Mouse (Mus musculus): ENCODE data around the gene Snrnp27.

The Snrnp27 gene

DNA sequence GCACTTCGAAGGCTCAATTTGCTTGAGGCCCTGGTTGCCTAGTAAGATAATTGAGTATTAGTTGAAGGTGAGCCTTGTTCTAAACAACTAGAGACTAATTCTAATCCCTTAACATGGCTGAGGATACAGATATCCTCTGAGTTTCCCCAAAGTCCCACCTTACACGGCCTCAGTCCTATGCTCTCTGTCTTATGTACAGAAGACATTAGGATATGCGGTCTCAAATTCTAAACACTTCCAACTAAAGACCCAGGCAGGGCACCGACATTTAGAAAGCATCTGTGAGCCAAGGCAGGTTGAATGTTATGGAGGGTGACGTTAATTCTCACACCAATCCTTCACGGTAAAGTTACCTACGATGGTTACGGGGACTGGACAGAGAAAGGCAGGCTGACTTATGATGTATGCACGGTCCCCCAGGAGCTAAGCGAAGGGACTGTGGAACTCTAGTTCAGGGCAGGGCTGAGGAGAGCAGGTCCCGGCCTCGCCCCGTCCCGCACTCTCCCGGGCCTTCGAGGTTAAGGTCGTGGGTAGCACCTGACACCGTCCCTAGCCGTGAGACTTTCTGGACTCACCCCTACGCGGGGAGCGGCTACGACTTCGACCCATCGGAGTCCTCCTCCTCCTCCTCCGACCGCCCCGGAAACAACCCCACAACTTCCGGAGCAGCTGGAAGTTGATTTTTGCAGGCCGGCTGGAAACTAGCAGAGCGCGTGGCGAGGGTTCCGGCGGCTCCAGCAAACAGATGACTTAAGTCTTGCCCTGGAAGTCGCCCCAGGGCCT is at the start of gene Snrnp27:
Snrnp27 (minus strand) TSS at position 651 of the 783 bp plus-strand sequence.
- in situ Hi-C loops (cut with MboI, MseI) = no loop called here

DNA sequence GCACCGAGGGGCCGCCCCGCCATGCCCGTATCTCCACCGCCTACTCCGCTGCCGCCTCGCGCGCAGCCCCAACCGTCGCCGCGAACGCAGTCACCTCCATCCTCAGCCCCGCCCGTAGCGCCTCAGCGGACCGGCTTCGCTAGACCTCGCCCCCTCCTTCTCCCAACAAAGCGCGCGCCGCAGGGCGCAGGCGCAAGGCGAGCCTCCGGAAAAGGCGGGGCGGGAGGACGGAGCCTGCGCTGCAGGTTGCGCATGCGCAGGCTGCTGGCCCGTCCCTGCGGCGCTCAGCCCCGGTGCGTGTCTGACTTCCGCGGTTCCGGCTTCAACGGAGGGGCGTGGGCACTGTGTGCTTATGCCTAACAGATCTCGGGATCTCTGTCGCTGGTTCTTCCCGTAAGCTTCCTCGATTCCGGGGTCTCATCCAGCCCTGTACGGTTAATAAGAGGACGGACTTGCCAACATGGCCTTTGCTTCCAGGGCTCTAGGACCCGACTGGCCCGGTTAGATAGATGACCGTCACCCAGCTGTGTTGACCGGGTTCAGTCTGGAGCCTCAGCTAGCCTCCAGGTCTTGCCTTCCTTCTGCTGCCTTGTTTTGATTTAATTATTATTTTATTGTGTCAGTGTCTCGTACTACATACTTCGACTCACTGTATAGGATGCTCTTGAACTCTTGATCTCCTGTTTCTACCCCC is 49.0 kb upstream of the Snrnp27 start, which contains the start of gene Gmcl1:
Gmcl1 (minus strand) TSS at position 201 of the 694 bp plus-strand sequence.
- in situ Hi-C loops (cut with MboI, MseI) = no loop called here

DNA sequence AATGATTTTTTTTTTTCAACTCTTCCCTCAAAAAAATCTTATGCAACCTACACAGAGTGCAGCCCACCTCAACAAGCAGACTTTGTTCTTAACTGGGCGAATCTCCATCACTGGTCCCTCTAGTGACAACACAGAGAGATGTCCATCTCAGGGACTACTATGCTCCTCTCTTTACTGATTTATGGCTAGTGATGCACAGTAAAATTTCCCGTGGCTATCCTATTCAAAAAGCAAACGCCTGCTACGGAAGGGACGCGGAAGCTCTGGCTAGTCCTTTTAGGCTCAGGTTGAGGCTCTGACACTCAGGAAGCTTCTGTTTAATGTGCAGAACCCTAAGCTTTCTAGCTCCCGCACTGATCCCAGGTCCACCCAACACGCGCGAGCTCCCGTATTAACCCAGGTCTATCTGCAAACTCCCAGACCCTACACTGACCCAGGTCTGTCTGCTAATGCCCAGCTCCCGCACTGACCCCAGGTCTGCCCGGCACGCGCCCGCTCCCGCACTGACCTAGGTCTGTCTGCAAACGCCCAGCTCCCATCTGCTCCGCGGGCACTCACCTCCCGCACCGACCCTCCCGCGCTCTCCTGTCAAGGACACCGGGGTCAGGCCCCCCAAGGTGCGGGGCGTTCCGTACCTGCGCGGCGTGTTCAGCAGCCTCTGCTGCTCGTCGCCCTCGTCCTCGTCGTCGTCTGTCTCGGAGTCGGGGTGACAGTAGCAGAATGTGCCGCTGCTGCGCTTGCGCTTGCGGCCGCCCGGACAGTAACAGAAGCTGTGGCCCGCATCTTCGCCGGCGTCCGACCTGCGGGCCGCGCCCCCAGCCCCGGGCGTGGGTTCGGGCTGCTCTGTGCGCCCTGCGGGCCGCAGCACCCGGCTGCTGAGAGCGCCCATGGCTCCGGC is 48.2 kb upstream of the Snrnp27 start:
- in situ Hi-C loops (cut with MboI, MseI) = no loop called here

GRCm38 (mm10) chr6:86728711-86729110 is 44.4 kb upstream of the Snrnp27 start:
- in situ Hi-C loops (cut with MboI, MseI) = no loop called here

GRCm38 (mm10) chr6:86721977-86722376 is 37.7 kb upstream of the Snrnp27 start:
- in situ Hi-C loops (cut with MboI, MseI) = no loop called here

DNA sequence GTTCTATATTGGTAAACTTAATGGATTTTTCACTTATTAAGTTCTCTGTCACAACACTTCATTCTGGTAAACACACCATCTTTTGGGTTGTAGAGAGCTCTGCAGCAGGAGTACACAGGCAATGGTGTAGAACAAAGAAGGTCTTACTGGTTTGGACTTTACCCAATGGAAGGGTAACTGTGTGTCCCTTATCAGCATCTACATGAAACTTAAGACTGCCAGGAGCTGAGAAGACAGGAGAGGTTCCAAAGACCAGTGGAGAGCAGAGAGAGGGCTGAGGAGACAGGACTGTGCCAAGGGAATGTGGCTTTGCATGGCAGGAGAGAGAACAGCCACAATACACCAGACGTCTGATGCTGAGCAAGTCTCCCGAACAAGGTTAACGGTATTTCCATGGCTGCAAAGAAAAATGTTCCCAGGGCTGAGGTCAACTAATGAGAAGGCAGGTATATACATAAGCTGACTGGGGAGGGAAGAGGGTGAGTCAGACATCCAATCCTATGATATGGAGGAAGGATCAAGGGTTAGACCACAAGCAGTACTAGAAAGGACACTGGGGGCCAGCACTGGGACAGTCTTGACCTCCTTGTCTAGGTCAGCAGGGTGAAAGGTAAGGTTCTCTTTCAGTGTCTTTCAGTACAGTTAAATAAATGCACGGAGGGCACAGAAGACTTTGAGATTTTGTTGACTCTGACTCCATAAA is 23.9 kb upstream of the Snrnp27 start:
- in situ Hi-C loops (cut with MboI, MseI) = no loop called here

DNA sequence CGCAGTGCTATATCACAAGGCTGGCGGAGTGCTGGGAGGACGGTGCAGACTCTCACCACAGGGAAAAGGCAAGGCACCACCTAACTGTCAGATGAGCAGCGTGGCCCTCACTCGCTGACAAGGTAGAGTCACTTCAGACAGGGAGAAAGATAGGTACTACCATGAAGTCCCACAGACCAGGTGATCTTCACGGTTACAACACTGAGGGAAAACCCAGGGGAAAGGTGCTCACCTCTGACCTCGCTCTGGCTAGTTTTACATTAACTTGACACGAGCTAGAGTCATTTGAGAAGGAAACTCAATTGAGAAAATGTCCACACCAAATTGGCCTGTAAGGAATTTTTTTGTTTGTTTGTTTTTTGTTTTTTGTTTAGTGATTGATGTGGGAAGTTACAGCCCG is 18.3 kb upstream of the Snrnp27 start:
- in situ Hi-C loops (cut with MboI, MseI) = no loop called here

- in situ Hi-C loops (cut with MboI, MseI) = no loop called here
These were observed 13.6 kb upstream of the Snrnp27 start for GRCm38 (mm10) chr6:86697903-86698302.

- in situ Hi-C loops (cut with MboI, MseI) = no loop called here
These were observed 11.9 kb upstream of the Snrnp27 start for GRCm38 (mm10) chr6:86696213-86696612.

- in situ Hi-C loops (cut with MboI, MseI) = no loop called here
These were observed 10.1 kb upstream of the Snrnp27 start for GRCm38 (mm10) chr6:86694465-86694864.

DNA sequence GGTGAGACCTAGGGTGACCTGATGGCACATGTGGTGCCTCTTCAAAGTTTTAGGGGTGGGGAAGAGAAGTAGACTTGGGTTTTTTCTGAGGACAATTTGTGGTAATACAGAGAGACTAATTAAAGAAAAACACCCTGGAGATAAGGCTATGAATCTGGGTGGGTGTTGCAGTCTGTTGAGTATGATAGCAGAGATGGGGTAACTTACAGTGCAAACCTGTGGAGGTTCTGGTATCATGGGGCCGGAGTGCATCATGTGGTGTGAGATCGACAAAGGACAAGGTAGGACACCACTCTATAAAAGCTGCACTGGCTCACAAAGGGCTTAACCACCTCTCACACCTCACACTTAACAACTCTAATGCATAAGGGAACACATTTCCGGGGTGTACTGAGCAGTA is 5.3 kb upstream of the Snrnp27 start:
- in situ Hi-C loops (cut with MboI, MseI) = no loop called here

GRCm38 (mm10) chr6:86686971-86687370 is 2.6 kb upstream of the Snrnp27 start:
- in situ Hi-C loops (cut with MboI, MseI) = no loop called here

DNA sequence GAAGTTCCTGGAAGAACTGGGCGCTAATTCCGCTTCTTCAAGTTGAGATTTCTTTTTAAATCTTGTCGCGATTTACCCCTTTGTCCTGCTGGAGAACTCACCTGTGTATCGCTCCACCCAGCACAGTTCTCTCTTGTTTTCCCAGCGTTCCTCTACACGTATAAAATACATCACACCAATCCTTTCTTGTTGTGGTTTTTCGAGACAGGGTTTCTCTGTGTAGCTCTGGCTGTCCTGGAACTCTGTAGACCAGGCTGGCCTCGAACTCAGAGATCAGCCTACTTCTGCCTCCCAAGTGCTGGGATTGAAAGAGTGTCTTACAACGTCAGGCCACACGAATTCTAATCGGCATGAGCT is 311 bp upstream of the Snrnp27 start:
- in situ Hi-C loops (cut with MboI, MseI) = no loop called here

GRCm38 (mm10) chr6:86681289-86681688 is 3.0 kb downstream of the Snrnp27 start:
- in situ Hi-C loops (cut with MboI, MseI) = no loop called here

DNA sequence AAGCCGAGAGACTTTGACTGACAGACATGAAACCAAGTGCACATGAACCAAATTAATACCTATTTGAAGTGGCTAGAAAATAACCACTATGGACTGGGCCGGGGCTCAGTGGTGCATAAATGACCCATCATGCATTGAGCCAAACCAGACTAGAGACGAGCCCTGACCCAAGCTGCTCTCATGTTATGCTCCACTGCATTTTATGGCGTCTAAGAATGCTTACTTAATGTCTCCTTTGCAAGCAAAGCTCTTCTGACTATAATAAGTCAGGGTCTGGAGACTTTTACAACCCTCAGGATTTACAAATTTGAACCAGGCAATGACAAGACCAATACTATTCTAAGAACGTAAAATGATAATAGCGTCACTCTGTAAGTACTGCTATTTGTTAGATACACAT is 6.0 kb downstream of the Snrnp27 start:
- in situ Hi-C loops (cut with MboI, MseI) = no loop called here

DNA sequence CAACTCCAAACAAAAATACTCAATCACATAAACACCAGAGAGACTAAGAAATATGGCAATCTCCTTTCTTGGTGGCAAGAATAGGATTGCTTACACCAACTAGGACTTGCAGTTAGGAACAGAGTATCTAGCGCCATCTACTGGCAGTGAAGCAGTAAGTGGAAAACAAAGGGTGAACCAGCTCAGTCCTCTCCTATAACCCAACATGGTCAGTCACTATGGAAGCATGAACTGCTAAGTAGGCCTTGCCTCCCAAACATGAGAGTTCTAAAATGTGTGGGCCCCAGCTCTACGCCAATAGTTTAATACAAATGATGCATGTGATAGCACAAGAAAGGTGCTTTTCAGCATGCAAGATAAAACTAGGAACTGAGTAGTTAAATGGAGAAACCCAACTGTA is 13.4 kb downstream of the Snrnp27 start:
- in situ Hi-C loops (cut with MboI, MseI) = loop anchor here (5.0 kb wide), 1 partner anchor 134 kb away; no protein-coding TSS in a partner anchor

GRCm38 (mm10) chr6:86669240-86669727 is 15.0 kb downstream of the Snrnp27 start:
- in situ Hi-C loops (cut with MboI, MseI) = no loop called here

GRCm38 (mm10) chr6:86668580-86669239 is 15.6 kb downstream of the Snrnp27 start, which contains the start of gene Mxd1:
Gene Mxd1 (minus strand): TSS chr6:86669161.
- in situ Hi-C loops (cut with MboI, MseI) = no loop called here

- in situ Hi-C loops (cut with MboI, MseI) = no loop called here
These were observed 17.3 kb downstream of the Snrnp27 start for GRCm38 (mm10) chr6:86667061-86667460.

GRCm38 (mm10) chr6:86665560-86666307 is 18.6 kb downstream of the Snrnp27 start:
- in situ Hi-C loops (cut with MboI, MseI) = no loop called here

Measured in T-helper 2 cell (primary cell).